Mouse (Mus musculus) testis, adult 2 months (tissue): ENCODE measurements around the gene Camta1.

Experiments used
- CTCF ChIP-seq: fragments of 200-500 bp; IDR thresholded peaks from 2 replicates; pipeline ENCODE4 v1.5.1; 2012; ENCODE audit warnings: low read depth, mild to moderate bottlenecking, inconsistent platforms, low read length, moderate library complexity; ENCODE audit not compliant: control insufficient read depth, insufficient read depth, insufficient replicate concordance
- POLR2A ChIP-seq: fragments of 200-500 bp; IDR thresholded peaks from 2 replicates; pipeline ENCODE4 v1.6.1; 2012; ENCODE audit warnings: low read depth, mild to moderate bottlenecking, inconsistent platforms, low read length, moderate library complexity; ENCODE audit not compliant: control insufficient read depth

DNA sequence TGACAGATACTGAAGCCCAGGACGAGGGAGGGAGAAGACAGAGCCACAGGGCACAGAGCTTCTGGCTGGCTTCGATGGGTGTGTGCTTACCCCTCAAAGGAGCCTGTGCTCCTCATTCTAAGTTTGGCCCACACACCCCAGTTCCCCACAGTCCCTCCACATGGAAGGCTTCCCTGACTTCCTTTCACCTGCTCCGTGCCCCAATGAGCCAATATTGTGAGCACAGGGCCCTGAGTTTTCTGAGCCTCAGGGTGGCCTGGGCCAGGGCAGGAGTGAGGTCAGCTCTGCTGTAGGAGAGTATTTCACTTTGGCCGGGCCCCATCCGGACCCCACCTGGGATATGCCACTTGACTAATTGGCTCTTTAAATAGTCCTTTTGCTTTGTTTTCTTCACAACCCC is 724.0 kb downstream of the Camta1 start:
- TF ChIP-seq POLR2A = no peak
- no peak for TF ChIP-seq CTCF
